Comparison of ENCODE assay signal across 8 mouse cellular contexts in genomic region chr2:122235425-122235824, GRCm38 (mm10). TPM values are rescaled to one million over a fixed set of nuclear protein-coding genes. Genes with fewer than 3 reads are reported as not detected.
DNase-seq lines count a peak whose midpoint lies in the region; ATAC-seq lines count a peak whose summit lies in the region.

No protein-coding gene starts in this region.

- no peak overlapping the region; the same call in 1 of the 2 replicates for H3K9ac ChIP-seq in lung, embryonic 15.5 days
- H3K9ac ChIP-seq in heart, embryonic 13.5 days = peak overlapping the region; percentile 81
- H3K9ac ChIP-seq in neural tube, embryonic 12.5 days = no peak overlapping the region

- WGBS in lung, embryonic 15.5 days = 88% methylated on average over 2 of the region's 2 CpGs
- WGBS in heart, embryonic 13.5 days = 77% methylated on average over 2 of the region's 2 CpGs
- 88% methylated on average over 2 of the region's 2 CpGs for WGBS in neural tube, embryonic 12.5 days

- ATAC-seq in lung, embryonic 15.5 days (ENCODE audit: borderline replicate concordance, extremely low read depth, low FRiP score, low TSS enrichment) = no peak
- no peak for ATAC-seq in heart, embryonic 13.5 days (ENCODE audit: extremely low read depth, insufficient number of reproducible peaks, low FRiP score, low TSS enrichment)
- no peak for ATAC-seq in neural tube, embryonic 12.5 days (ENCODE audit: low FRiP score, low read depth)

- DNase-seq in lung, postnatal 4 days = no peak
- peak; percentile 75 to 86 for DNase-seq in kidney, postnatal 25 days
- DNase-seq in T-cell, adult 2 months (ENCODE audit: low spot score) = no peak
- no peak for DNase-seq in thymus, postnatal 36 days
- no peak for DNase-seq in frontal cortex, postnatal 10 days (ENCODE audit: low spot score in 2 of 2)

- H3K27me3 ChIP-seq in lung, embryonic 15.5 days = no peaks in the 10 kb centered on the region
- H3K27me3 ChIP-seq in heart, embryonic 13.5 days (replicated peaks) = peaks cover under 1% of the 10 kb centered on the region; the same call in 1 of the 2 replicates
- no peaks in the 10 kb centered on the region for H3K27me3 ChIP-seq in neural tube, embryonic 12.5 days (replicated peaks)

- peaks cover 6% of the 10 kb centered on the region for H3K4me1 ChIP-seq in lung, embryonic 15.5 days
- peaks cover 29% of the 10 kb centered on the region for H3K4me1 ChIP-seq in heart, embryonic 13.5 days
- 0 out of 2 replicates have a peak, but pooled peaks cover 5% of the 10 kb centered on the region for H3K4me1 ChIP-seq in neural tube, embryonic 12.5 days

- H3K27ac ChIP-seq in lung, embryonic 15.5 days = no peak overlapping the region
- peak overlapping the region; percentile 70 for H3K27ac ChIP-seq in heart, embryonic 13.5 days (replicated peaks)
- no peak overlapping the region for H3K27ac ChIP-seq in neural tube, embryonic 12.5 days

- H3K4me2 ChIP-seq in lung, embryonic 15.5 days = peak overlapping the region; percentile 93
- H3K4me2 ChIP-seq in heart, embryonic 13.5 days = peak overlapping the region; percentile 81
- peak overlapping the region; percentile 90 for H3K4me2 ChIP-seq in neural tube, embryonic 12.5 days (replicated peaks)

- H3K4me3 ChIP-seq in lung, embryonic 15.5 days = peak overlapping the region; percentile 58
- peak overlapping the region; percentile 62 for H3K4me3 ChIP-seq in heart, embryonic 13.5 days
- H3K4me3 ChIP-seq in neural tube, embryonic 12.5 days = peak overlapping the region; percentile 53

- H3K36me3 ChIP-seq in lung, embryonic 15.5 days = no peaks in the 10 kb centered on the region
- no peaks in the 10 kb centered on the region for H3K36me3 ChIP-seq in heart, embryonic 13.5 days
- no peaks in the 10 kb centered on the region for H3K36me3 ChIP-seq in neural tube, embryonic 12.5 days

- no peaks in the 10 kb centered on the region for H3K9me3 ChIP-seq in lung, embryonic 15.5 days
- H3K9me3 ChIP-seq in heart, embryonic 13.5 days = no peaks in the 10 kb centered on the region
- no peaks in the 10 kb centered on the region for H3K9me3 ChIP-seq in neural tube, embryonic 12.5 days

RNA-seq across cellular contexts. Expression of gene Sord, which starts 0.9 kb away (rescaled TPM):
- 18.6 and 21.7 TPM in 2 replicates for polyA plus RNA-seq in lung, embryonic 15.5 days (2015; fragmentation: Nextera tagmentation; extraction: Ambion mirVana)
- 51.3 and 58.6 TPM in 2 replicates for polyA plus RNA-seq in heart, embryonic 13.5 days (2015; fragmentation: Nextera tagmentation; extraction: Ambion mirVana)
- polyA plus RNA-seq in neural tube, embryonic 12.5 days (2016; fragmentation: Nextera tagmentation; extraction: Ambion mirVana) = 16.7 and 17.4 TPM in 2 replicates

RNA-seq across cellular contexts. Expression of gene Terb2, which starts 49.4 kb away (rescaled TPM):
- polyA plus RNA-seq in lung, embryonic 15.5 days (2015; fragmentation: Nextera tagmentation; extraction: Ambion mirVana) = not detected in 2 replicates
- not detected in 2 replicates for polyA plus RNA-seq in heart, embryonic 13.5 days (2015; fragmentation: Nextera tagmentation; extraction: Ambion mirVana)
- polyA plus RNA-seq in neural tube, embryonic 12.5 days (2016; fragmentation: Nextera tagmentation; extraction: Ambion mirVana) = not detected in 2 replicates

RNA-seq across cellular contexts. Expression of gene Patl2, which starts 49.4 kb away (rescaled TPM):
- polyA plus RNA-seq in lung, embryonic 15.5 days (2015; fragmentation: Nextera tagmentation; extraction: Ambion mirVana) = not detected in 2 replicates
- polyA plus RNA-seq in heart, embryonic 13.5 days (2015; fragmentation: Nextera tagmentation; extraction: Ambion mirVana) = not detected in 2 replicates
- polyA plus RNA-seq in neural tube, embryonic 12.5 days (2016; fragmentation: Nextera tagmentation; extraction: Ambion mirVana) = not detected in 2 replicates

Comparison
In these comparisons a context has a peak if more than half of its experiments do, and no peak if none do; other contexts are left out.
1. DNase-seq: peak in kidney, postnatal 25 days (2 of 2); none in lung, postnatal 4 days (0 of 2), T-cell, adult 2 months (single experiment), thymus, postnatal 36 days (0 of 2) and frontal cortex, postnatal 10 days (0 of 2).
2. Peak in every context shown above with its lines, with median percentiles within 50 percentile points of each other: H3K4me2 ChIP-seq and H3K4me3 ChIP-seq.